Mouse (Mus musculus) embryonic facial prominence, embryonic 13.5 days (tissue): ENCODE measurements around the gene Ulk4. TPM values are rescaled to one million over a fixed set of nuclear protein-coding genes. Genes with fewer than 3 reads are reported as not detected.
A peak's percentile ranks its signal among the peaks of the same experiment; 100 is the strongest.

Source experiments
- ATAC-seq: fragments of 200-750 bp; cut with Nextera tagmentation; 2 replicates; pipeline ENCODE4 v1.8.0; 2017; ENCODE audit warnings: low read depth; ENCODE audit not compliant: insufficient number of reproducible peaks, insufficient read depth, low FRiP score, low TSS enrichment
- H3K27ac ChIP-seq: fragments of 300-500 bp; sonication (generic); 2 replicates; pipeline ENCODE4 v1.5.1; 2015; ENCODE audit warnings: moderate library complexity, mild to moderate bottlenecking, inconsistent platforms
- H3K27me3 ChIP-seq: fragments of 300-500 bp; sonication (generic); 2 replicates; pipeline ENCODE4 v1.6.1; 2015; ENCODE audit warnings: mild to moderate bottlenecking, inconsistent platforms
- H3K36me3 ChIP-seq: fragments of 300-500 bp; sonication (generic); 2 replicates; pipeline ENCODE4 v1.6.1; 2015; ENCODE audit warnings: mild to moderate bottlenecking, inconsistent platforms
- H3K4me1 ChIP-seq: fragments of 300-500 bp; sonication (generic); 2 replicates; pipeline ENCODE4 v1.6.1; 2015; ENCODE audit warnings: inconsistent platforms
- H3K4me2 ChIP-seq: fragments of 300-500 bp; sonication (generic); 2 replicates; pipeline ENCODE4 v1.6.1; 2015; ENCODE audit warnings: moderate library complexity, mild to moderate bottlenecking, inconsistent platforms
- H3K4me3 ChIP-seq: fragments of 300-500 bp; sonication (generic); 2 replicates; pipeline ENCODE4 v1.5.1; 2015; ENCODE audit warnings: mild to moderate bottlenecking, inconsistent platforms
- H3K9ac ChIP-seq: fragments of 300-500 bp; sonication (generic); 2 replicates; pipeline ENCODE4 v1.6.1; 2015; ENCODE audit warnings: mild to moderate bottlenecking, inconsistent platforms
- H3K9me3 ChIP-seq: fragments of 300-500 bp; sonication (generic); 2 replicates; pipeline ENCODE4 v1.6.1; 2016; ENCODE audit warnings: inconsistent platforms
- WGBS: fragments of 180-500 bp; shearing (Covaris S2); methylation state at CpG from one replicate; pipeline ENCODE4 v1.1.7; 2015; ENCODE audit warnings: mixed read lengths; 5-methylcytosine and 5-hydroxymethylcytosine counted together
- polyA plus RNA-seq: library from polyadenylated mRNA; unstranded; fragments of >200 nt; fragmentation: Nextera tagmentation; extraction: Ambion mirVana; gene quantifications from 2 replicates; pipeline ENCODE4 v1.2.1, GENCODE M21; 2015

The Ulk4 gene
- polyA plus RNA-seq, 1 experiment from 2014 or later = 213 TPM

DNA sequence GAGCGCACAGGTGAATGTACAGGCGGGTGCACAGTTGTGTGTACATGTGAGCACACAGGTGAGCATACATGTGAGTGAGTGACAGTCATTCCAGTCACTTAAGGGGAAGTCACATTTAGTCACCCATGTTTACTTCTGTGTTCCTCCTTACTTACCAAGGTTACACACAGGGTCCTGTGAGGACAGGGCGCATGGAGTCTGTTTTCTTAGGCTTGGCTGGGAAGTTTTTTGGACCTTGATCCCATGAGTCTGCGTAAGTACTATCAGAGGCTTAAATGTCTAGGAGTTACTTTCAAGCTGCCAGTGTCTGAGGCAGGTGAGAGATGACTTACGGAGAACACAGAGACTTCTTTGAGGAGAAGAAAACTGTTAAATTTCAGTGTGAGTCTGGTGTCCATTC lies 291.5 kb downstream of the Ulk4 start:
- H3K27ac ChIP-seq = no peak overlapping the region
- no peak overlapping the region for H3K4me3 ChIP-seq
- no peak overlapping the region for H3K4me2 ChIP-seq
- 92% methylated on average over 5 of the region's 5 CpGs for WGBS
- ATAC-seq = no peak
- H3K36me3 ChIP-seq = no peaks in the 10 kb centered on the region
- H3K9ac ChIP-seq = no peak overlapping the region
- no peaks in the 10 kb centered on the region for H3K27me3 ChIP-seq
- no peaks in the 10 kb centered on the region for H3K9me3 ChIP-seq
- peaks cover 56% of the 10 kb centered on the region for H3K4me1 ChIP-seq

DNA sequence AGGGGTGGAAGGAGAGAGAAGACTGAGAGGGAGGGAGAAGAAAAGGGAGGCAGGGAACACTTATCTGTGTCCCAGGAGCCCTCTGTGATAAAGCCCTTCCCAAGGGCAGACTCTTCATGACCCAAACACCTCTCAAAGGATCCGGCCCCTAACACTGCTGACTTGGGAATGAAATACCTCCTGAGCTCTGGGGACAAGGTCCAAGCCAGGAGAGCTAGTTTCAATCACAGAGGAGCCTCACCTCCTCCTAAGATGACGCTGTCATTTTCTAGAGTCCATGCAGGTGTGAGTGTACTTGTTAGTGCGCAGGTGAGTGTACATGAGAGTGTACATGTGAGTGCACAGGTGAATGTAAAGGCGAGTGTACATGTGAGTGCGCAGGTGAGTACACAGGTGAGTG lies 292.0 kb downstream of the Ulk4 start:
- WGBS = 93% methylated on average over 5 of the region's 5 CpGs
- ATAC-seq = no peak
- H3K4me1 ChIP-seq = peaks cover 51% of the 10 kb centered on the region
- peak overlapping the region; percentile 11; the same call in 1 of the 2 replicates for H3K27ac ChIP-seq
- no peaks in the 10 kb centered on the region for H3K9me3 ChIP-seq
- no peaks in the 10 kb centered on the region for H3K27me3 ChIP-seq
- H3K4me2 ChIP-seq = no peak overlapping the region
- no peaks in the 10 kb centered on the region for H3K36me3 ChIP-seq
- H3K4me3 ChIP-seq = no peak overlapping the region
- no peak overlapping the region for H3K9ac ChIP-seq

DNA sequence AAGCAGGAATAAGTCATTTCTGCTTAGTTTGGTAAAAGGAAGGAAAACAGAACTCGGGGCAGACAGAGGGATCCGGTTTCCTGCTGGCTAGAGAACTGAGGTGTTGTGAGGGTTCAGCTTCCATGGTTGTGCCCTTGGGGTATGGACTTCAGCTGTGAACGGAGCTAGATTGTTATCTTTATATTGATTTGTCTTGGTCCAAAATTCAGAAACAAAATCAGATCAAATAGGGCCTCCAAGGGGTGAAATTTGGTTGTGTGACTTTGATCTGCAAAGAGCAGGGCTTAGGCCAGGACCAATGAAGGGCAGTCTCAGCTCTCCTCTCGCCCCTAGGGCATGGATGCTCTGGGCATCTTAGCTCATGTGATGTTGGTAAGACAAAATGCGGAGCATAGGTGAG lies 292.5 kb downstream of the Ulk4 start:
- 34% methylated on average over 5 of the region's 5 CpGs for WGBS
- Histone ChIP-seq H3K36me3 (no peaks in the 10 kb centered on the region), H3K4me1 (peaks cover 48% of the 10 kb centered on the region), H3K4me2 (no peak overlapping the region), H3K27me3 (no peaks in the 10 kb centered on the region), H3K4me3 (no peak overlapping the region), H3K27ac (no peak overlapping the region), H3K9ac (no peak overlapping the region), H3K9me3 (no peaks in the 10 kb centered on the region)
- ATAC-seq = no peak

DNA sequence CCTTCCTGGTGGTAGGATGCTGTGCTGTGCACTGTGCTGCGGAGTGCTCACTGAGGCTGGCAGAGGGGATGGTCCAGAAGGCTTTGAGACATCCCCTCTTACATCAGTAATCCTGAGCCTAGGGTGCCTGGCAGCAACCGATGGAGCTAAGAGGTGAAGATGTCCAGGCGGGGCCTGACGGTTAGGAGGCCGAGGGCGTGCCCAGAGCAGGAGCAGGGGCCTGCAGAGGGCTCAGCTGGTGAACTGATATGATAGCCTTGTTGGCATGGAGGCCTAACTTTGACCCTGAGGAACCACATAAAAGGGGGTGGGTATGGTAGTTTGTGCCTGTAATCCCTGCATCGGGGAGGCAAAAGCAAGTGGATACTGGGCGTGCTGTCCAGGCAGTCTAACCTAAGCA lies 293.1 kb downstream of the Ulk4 start:
- ATAC-seq = no peak
- WGBS = 82% methylated on average over 8 of the region's 8 CpGs
- peaks cover 48% of the 10 kb centered on the region for H3K4me1 ChIP-seq
- no peak overlapping the region for H3K4me3 ChIP-seq
- H3K9me3 ChIP-seq = no peaks in the 10 kb centered on the region
- peak overlapping the region; percentile 40; the same call in 1 of the 2 replicates for H3K9ac ChIP-seq
- H3K27ac ChIP-seq = peak overlapping the region; percentile 39; the same call in 1 of the 2 replicates
- H3K27me3 ChIP-seq = no peaks in the 10 kb centered on the region
- H3K4me2 ChIP-seq = no peak overlapping the region
- no peaks in the 10 kb centered on the region for H3K36me3 ChIP-seq

DNA sequence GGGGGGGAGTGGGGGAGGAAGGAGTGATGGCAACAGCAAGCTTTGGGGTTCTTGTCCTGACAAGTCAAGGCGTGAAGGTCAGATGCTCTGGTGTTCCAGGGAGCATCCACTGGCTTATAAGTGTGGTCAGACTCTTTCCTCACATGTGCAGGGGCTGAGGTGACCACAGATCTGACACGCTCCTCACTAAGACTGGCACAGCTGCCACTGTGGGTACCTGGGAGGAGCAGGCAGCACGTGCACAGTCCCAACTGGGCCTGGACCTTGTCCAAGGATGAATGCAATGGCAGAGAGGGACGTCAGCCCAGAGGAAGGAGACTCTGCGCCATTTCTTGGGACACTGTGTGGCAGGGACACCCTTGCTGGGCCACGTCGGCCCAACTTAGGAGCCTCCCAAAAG lies 295.2 kb downstream of the Ulk4 start:
- WGBS = 74% methylated on average over 7 of the region's 7 CpGs

DNA sequence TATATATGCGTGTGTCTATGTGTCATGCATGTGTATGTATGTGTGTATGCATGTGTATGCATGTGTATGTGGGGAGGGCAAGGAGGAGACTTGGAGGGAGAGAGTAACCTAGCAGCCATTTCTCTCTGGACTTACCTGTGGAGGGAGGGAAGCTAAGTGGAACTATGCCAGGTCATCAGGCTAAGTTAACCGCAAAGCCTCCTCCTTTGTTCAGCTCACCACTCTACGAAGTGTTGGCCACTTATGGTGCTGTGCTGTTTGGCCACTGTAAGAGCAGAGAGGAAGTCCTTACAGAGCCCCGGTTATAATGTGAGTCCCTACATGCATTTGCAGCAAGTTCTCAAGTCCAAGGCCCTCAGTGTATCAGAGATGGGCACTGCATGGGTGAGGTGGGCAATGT lies 300.1 kb downstream of the Ulk4 start:
- Histone ChIP-seq H3K27ac (no peak overlapping the region), H3K4me1 (peaks cover 41% of the 10 kb centered on the region), H3K27me3 (no peaks in the 10 kb centered on the region), H3K9me3 (no peaks in the 10 kb centered on the region), H3K36me3 (no peaks in the 10 kb centered on the region), H3K9ac (no peak overlapping the region), H3K4me2 (no peak overlapping the region), H3K4me3 (no peak overlapping the region)
- no peak for ATAC-seq
- WGBS = 92% methylated on average over 4 of the region's 4 CpGs

More for the DNA sequence above, 295.2 kb downstream of the Ulk4 start:
- Histone ChIP-seq H3K27me3 (no peaks in the 10 kb centered on the region), H3K27ac (no peak overlapping the region; the same call in 1 of the 2 replicates), H3K4me3 (no peak overlapping the region), H3K9me3 (no peaks in the 10 kb centered on the region), H3K36me3 (no peaks in the 10 kb centered on the region), H3K4me2 (no peak overlapping the region), H3K9ac (no peak overlapping the region), H3K4me1 (peaks cover 35% of the 10 kb centered on the region)
- no peak for ATAC-seq

DNA sequence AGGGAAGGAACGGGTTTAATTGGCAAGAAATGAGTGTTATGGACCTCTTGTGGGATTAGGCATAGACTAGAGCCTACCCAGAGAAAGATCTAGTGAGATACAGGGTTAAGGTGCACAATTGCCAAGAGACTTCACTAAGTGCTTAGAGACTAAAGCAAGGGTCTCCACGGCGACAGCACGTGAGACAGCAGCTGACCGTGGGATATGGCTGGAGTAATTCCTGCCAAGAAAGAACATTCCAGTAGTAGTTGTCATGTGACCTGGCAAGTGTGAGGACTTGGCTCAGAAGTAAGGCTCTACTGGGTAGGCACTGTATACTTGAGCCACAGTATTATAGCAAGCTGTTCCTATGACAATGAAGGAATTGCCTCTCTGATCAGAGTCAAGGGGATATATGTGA lies 300.8 kb downstream of the Ulk4 start:
- H3K27me3 ChIP-seq = no peaks in the 10 kb centered on the region
- 64% methylated on average over 5 of the region's 5 CpGs for WGBS
- H3K4me1 ChIP-seq = peaks cover 35% of the 10 kb centered on the region
- no peak overlapping the region; the same call in 1 of the 2 replicates for H3K27ac ChIP-seq
- H3K9ac ChIP-seq = no peak overlapping the region
- ATAC-seq = no peak
- H3K9me3 ChIP-seq = no peaks in the 10 kb centered on the region
- H3K4me2 ChIP-seq = no peak overlapping the region
- H3K36me3 ChIP-seq = no peaks in the 10 kb centered on the region
- H3K4me3 ChIP-seq = no peak overlapping the region

DNA sequence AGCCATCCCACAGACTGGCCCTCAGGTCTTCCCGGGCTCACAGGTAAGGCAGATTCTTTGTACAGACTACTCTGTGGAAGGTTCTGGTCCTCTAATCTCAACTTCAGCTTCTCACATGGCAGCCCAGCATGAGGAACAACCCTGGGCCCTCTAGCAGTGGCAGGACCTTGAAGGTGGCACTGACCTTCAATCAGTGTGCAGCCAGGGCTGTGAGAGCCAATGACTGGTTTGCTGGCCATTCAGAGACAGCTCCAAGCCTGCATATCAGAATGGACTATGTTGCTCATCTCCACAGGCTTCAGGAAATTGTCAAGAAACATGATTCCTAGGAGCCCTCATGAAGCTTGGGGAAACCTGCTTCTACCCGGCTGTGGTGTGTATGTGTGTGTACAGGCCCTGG lies 302.8 kb downstream of the Ulk4 start:
- H3K9ac ChIP-seq = no peak overlapping the region
- no peaks in the 10 kb centered on the region for H3K9me3 ChIP-seq
- H3K4me2 ChIP-seq = no peak overlapping the region
- ATAC-seq = no peak
- no peaks in the 10 kb centered on the region for H3K27me3 ChIP-seq
- no peak overlapping the region for H3K4me3 ChIP-seq
- H3K27ac ChIP-seq = peak overlapping the region; percentile 75
- 71% methylated on average over 2 of the region's 2 CpGs for WGBS
- H3K36me3 ChIP-seq = peaks cover 6% of the 10 kb centered on the region
- peaks cover 32% of the 10 kb centered on the region for H3K4me1 ChIP-seq

DNA sequence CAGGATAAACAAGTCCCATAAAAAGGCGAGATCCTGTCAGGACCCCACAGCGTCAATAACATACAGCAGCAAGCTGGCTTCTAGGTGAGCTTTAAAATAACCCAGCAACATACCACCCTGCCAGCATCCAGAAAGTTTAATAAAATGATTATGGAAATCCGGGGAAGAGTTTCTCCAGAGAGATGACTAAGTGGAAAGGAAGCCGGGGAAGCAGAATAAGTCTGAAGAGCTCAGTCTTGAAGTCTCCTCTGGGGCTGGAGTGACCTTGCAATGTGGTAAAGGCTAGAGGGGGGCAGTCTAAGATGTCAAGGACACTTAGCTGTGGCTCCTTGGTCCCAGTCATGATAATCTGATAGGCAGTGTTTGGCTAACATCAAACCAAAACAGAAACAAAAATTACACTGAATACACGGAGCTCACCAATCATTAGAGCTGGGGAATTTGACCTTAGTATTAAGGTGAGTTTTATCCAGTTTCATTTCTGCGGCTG lies 303.9 kb downstream of the Ulk4 start:
- ATAC-seq = no peak
- Histone ChIP-seq H3K9ac (no peak overlapping the region), H3K4me3 (no peak overlapping the region), H3K9me3 (no peaks in the 10 kb centered on the region), H3K27me3 (no peaks in the 10 kb centered on the region), H3K27ac (peak overlapping the region; percentile 39; the same call in 1 of the 2 replicates), H3K4me2 (no peak overlapping the region), H3K4me1 (peaks cover 32% of the 10 kb centered on the region), H3K36me3 (peaks cover 18% of the 10 kb centered on the region)
- 64% methylated on average over 6 of the region's 6 CpGs for WGBS

DNA sequence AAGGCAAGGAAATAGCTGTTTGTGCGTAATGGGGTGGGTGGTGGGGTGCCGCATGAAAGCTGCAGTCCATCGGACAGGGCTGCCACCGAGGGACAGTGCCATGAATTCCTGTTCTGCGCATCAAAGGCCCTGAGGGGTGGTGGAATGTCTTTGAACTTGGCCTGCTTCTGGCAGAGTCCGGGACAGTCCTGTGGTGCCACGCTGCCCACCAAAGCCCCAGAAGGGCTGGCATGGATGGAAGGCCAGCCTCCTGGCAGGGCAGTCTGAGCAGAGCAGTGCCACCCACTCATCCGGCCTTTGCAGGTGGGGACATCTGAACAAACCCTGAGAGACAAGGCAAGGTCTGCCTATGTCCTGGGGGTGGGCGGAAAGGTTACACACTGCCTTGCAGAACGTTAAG lies 312.0 kb downstream of the Ulk4 start:
- Histone ChIP-seq H3K4me1 (peaks cover 16% of the 10 kb centered on the region), H3K9ac (no peak overlapping the region), H3K4me3 (no peak overlapping the region), H3K4me2 (no peak overlapping the region), H3K9me3 (no peaks in the 10 kb centered on the region), H3K27ac (no peak overlapping the region), H3K27me3 (no peaks in the 10 kb centered on the region), H3K36me3 (peaks cover 97% of the 10 kb centered on the region)
- no peak for ATAC-seq
- WGBS = 78% methylated on average over 10 of the region's 10 CpGs

DNA sequence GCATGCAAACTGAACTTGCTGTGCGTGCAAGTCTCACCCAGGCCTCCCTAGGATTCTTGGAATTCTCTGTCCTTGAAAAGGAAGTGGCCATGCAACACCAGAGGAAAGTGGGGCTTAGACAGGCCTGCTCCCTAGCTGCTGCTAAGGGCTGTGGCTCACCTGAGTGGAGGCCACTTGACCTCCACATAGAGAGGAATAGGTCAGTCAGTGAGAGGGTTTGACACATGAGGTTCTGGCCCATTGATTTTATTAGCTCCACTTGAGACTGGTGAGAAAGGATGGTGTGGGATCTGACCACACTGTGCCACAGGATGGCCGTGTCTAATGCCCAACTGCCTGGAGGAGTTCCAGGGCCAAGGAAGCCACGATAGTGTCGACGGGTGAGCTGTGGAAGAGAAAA lies 312.8 kb downstream of the Ulk4 start:
- no peak for ATAC-seq
- Histone ChIP-seq H3K4me1 (peaks cover 16% of the 10 kb centered on the region), H3K27ac (no peak overlapping the region), H3K9ac (no peak overlapping the region), H3K9me3 (no peaks in the 10 kb centered on the region), H3K4me3 (no peak overlapping the region), H3K4me2 (no peak overlapping the region), H3K27me3 (no peaks in the 10 kb centered on the region), H3K36me3 (peaks cover 99% of the 10 kb centered on the region)
- WGBS = 82% methylated on average over 5 of the region's 5 CpGs

DNA sequence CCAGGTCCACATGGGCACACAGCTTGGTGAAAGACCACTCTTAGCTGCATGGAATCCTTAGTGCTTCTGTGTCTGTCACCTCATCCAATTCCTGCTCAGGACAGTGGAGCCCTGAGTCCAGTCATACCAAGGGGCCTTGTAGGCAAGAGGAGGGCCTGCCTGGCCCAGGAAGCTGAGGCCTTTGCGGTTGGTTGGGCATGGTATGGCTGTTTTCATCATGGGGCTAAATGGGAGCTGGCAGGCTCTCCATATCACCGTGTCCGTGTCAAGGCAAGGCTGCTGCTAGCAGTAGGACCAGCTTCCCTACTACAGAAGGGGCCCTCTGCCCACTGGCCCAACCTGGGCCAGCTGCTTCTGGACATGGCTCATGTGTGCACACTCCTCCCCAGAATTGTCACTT lies 313.3 kb downstream of the Ulk4 start:
- H3K27ac ChIP-seq = no peak overlapping the region
- H3K4me2 ChIP-seq = no peak overlapping the region
- no peaks in the 10 kb centered on the region for H3K9me3 ChIP-seq
- WGBS = 87% methylated on average over 3 of the region's 3 CpGs
- peaks cover 16% of the 10 kb centered on the region for H3K4me1 ChIP-seq
- no peak overlapping the region for H3K9ac ChIP-seq
- peaks cover 99% of the 10 kb centered on the region for H3K36me3 ChIP-seq
- H3K4me3 ChIP-seq = no peak overlapping the region
- ATAC-seq = no peak
- no peaks in the 10 kb centered on the region for H3K27me3 ChIP-seq
